Mouse (Mus musculus): ENCODE data around the gene Dab1. TPM values are rescaled to one million over a fixed set of nuclear protein-coding genes. Genes with fewer than 3 reads are reported as not detected.

Dab1 gene
- polyA plus RNA-seq, 1 experiment from 2014 or later, result 22.8 TPM

GRCm38 (mm10) chr4:104458726-104459125 is 839.6 kb downstream of the Dab1 start:
- Histone ChIP-seq H3K4me2 (ENCODE audit: low read length) (no peak overlapping the region), H3K9ac (ENCODE audit: low read depth, low read length) (no peak overlapping the region), H3K27me3 (ENCODE audit: insufficient read depth, low read length) (no peaks in the 10 kb centered on the region), H3K27ac (no peak overlapping the region), H3K4me1 (replicated peaks; ENCODE audit: insufficient read depth, low read length) (no peaks in the 10 kb centered on the region; the same call in none of the 2 replicates), H3K36me3 (ENCODE audit: insufficient read depth, low read length) (no peaks in the 10 kb centered on the region), H3K9me3 (replicated peaks; ENCODE audit: low read length) (no peaks in the 10 kb centered on the region), H3K4me3 (replicated peaks; ENCODE audit: low read depth, low read length) (no peak overlapping the region)
- WGBS, result 33% methylated on average over 5 of the region's 5 CpGs
- TF ChIP-seq CTCF (IDR thresholded peaks at IDR 0.05; ENCODE audit: low read depth), result no peak
- ATAC-seq (replicated peaks; ENCODE audit: low FRiP score, low read depth) (no peak), DNase-seq (ENCODE audit: low spot score) (no peak)

GRCm38 (mm10) chr4:104461106-104462011 is 842.2 kb downstream of the Dab1 start:
- TF ChIP-seq CTCF (IDR thresholded peaks at IDR 0.05; ENCODE audit: low read depth), result no peak
- DNase-seq (ENCODE audit: low spot score) (peak; percentile 64), ATAC-seq (replicated peaks; ENCODE audit: low FRiP score, low read depth) (no peak)
- Histone ChIP-seq H3K27me3 (ENCODE audit: insufficient read depth, low read length) (no peaks in the 10 kb centered on the region), H3K9me3 (replicated peaks; ENCODE audit: low read length) (no peaks in the 10 kb centered on the region), H3K4me2 (ENCODE audit: low read length) (no peak overlapping the region), H3K27ac (no peak overlapping the region), H3K36me3 (ENCODE audit: insufficient read depth, low read length) (no peaks in the 10 kb centered on the region), H3K4me1 (replicated peaks; ENCODE audit: insufficient read depth, low read length) (no peaks in the 10 kb centered on the region; the same call in none of the 2 replicates), H3K9ac (ENCODE audit: low read depth, low read length) (no peak overlapping the region), H3K4me3 (replicated peaks; ENCODE audit: low read depth, low read length) (no peak overlapping the region)
- 54% methylated on average over 12 of the region's 12 CpGs for WGBS

- no peak overlapping the region for H3K4me2 ChIP-seq (ENCODE audit: low read length)
- H3K36me3 ChIP-seq (ENCODE audit: insufficient read depth, low read length), result no peaks in the 10 kb centered on the region
- H3K9ac ChIP-seq (ENCODE audit: low read depth, low read length), result no peak overlapping the region
- no peak for TF ChIP-seq CTCF (IDR thresholded peaks at IDR 0.05; ENCODE audit: low read depth)
- DNase-seq (ENCODE audit: low spot score), result peak; percentile 76
- H3K9me3 ChIP-seq (replicated peaks; ENCODE audit: low read length), result no peaks in the 10 kb centered on the region
- no peaks in the 10 kb centered on the region; the same call in none of the 2 replicates for H3K4me1 ChIP-seq (replicated peaks; ENCODE audit: insufficient read depth, low read length)
- peak overlapping the region; percentile 57 for H3K27ac ChIP-seq
- 0 out of 2 replicates have a peak, but pooled peaks have one; percentile 41 for ATAC-seq (replicated peaks; ENCODE audit: low FRiP score, low read depth)
- H3K4me3 ChIP-seq (replicated peaks; ENCODE audit: low read depth, low read length), result no peak overlapping the region
- 37% methylated on average over 11 of the region's 11 CpGs for WGBS
- H3K27me3 ChIP-seq (ENCODE audit: insufficient read depth, low read length), result no peaks in the 10 kb centered on the region
Observed at GRCm38 (mm10) chr4:104462932-104463780, 844.0 kb downstream of the Dab1 start.

- TF ChIP-seq CTCF (IDR thresholded peaks at IDR 0.05; ENCODE audit: low read depth), result no peak
- WGBS, result 30% methylated on average over 7 of the region's 7 CpGs
- Histone ChIP-seq H3K9ac (ENCODE audit: low read depth, low read length) (no peak overlapping the region), H3K27ac (peak overlapping the region; percentile 57), H3K36me3 (ENCODE audit: insufficient read depth, low read length) (no peaks in the 10 kb centered on the region), H3K4me3 (replicated peaks; ENCODE audit: low read depth, low read length) (no peak overlapping the region), H3K4me2 (ENCODE audit: low read length) (no peak overlapping the region), H3K9me3 (replicated peaks; ENCODE audit: low read length) (no peaks in the 10 kb centered on the region), H3K27me3 (ENCODE audit: insufficient read depth, low read length) (no peaks in the 10 kb centered on the region), H3K4me1 (replicated peaks; ENCODE audit: insufficient read depth, low read length) (no peaks in the 10 kb centered on the region; the same call in none of the 2 replicates)
- peak; percentile 66; the same call in 1 of the 2 replicates for ATAC-seq (replicated peaks; ENCODE audit: low FRiP score, low read depth)
- DNase-seq (ENCODE audit: low spot score), result no peak
Observed at GRCm38 (mm10) chr4:104463781-104464170, 844.6 kb downstream of the Dab1 start.

- Histone ChIP-seq H3K27me3 (ENCODE audit: insufficient read depth, low read length) (no peaks in the 10 kb centered on the region), H3K27ac (no peak overlapping the region), H3K4me2 (ENCODE audit: low read length) (no peak overlapping the region), H3K4me3 (replicated peaks; ENCODE audit: low read depth, low read length) (no peak overlapping the region), H3K9ac (ENCODE audit: low read depth, low read length) (no peak overlapping the region), H3K9me3 (replicated peaks; ENCODE audit: low read length) (no peaks in the 10 kb centered on the region), H3K36me3 (ENCODE audit: insufficient read depth, low read length) (no peaks in the 10 kb centered on the region), H3K4me1 (replicated peaks; ENCODE audit: insufficient read depth, low read length) (no peaks in the 10 kb centered on the region; the same call in none of the 2 replicates)
- 79% methylated on average over 1 of the region's 1 CpGs for WGBS
- ATAC-seq (replicated peaks; ENCODE audit: low FRiP score, low read depth) (no peak), DNase-seq (ENCODE audit: low spot score) (no peak)
- no peak for TF ChIP-seq CTCF (IDR thresholded peaks at IDR 0.05; ENCODE audit: low read depth)
Observed at GRCm38 (mm10) chr4:104465594-104465993, 846.4 kb downstream of the Dab1 start.

- H3K4me2 ChIP-seq (ENCODE audit: low read length), result no peak overlapping the region
- H3K4me1 ChIP-seq (replicated peaks; ENCODE audit: insufficient read depth, low read length), result no peaks in the 10 kb centered on the region; the same call in 1 of the 2 replicates
- ATAC-seq (replicated peaks; ENCODE audit: low FRiP score, low read depth), result no peak
- no peaks in the 10 kb centered on the region for H3K27me3 ChIP-seq (ENCODE audit: insufficient read depth, low read length)
- WGBS, result 89% methylated on average over 3 of the region's 3 CpGs
- no peak overlapping the region for H3K4me3 ChIP-seq (replicated peaks; ENCODE audit: low read depth, low read length)
- H3K36me3 ChIP-seq (ENCODE audit: insufficient read depth, low read length), result no peaks in the 10 kb centered on the region
- H3K27ac ChIP-seq, result no peak overlapping the region
- no peak for TF ChIP-seq CTCF (IDR thresholded peaks at IDR 0.05; ENCODE audit: low read depth)
- no peak overlapping the region for H3K9ac ChIP-seq (ENCODE audit: low read depth, low read length)
- no peaks in the 10 kb centered on the region for H3K9me3 ChIP-seq (replicated peaks; ENCODE audit: low read length)
- no peak for DNase-seq (ENCODE audit: low spot score)
Observed at GRCm38 (mm10) chr4:104468666-104469065, 849.5 kb downstream of the Dab1 start.

Measured in kidney, postnatal 0 days (tissue).